ENCODE assay signal across 9 mouse cellular contexts in genomic region chr2:165327386-165327785, GRCm38 (mm10). TPM values are rescaled to one million over a fixed set of nuclear protein-coding genes. Genes with fewer than 3 reads are reported as not detected.
A peak's percentile ranks its signal among the peaks of the same experiment; 100 is the strongest.
DNase-seq lines count a peak whose midpoint lies in the region; ATAC-seq lines count a peak whose summit lies in the region.
"Had no signal": no experiment of that assay in that cellular context is flagged by ENCODE, and none has a peak within 500 bp of the region (broad histone marks: within the 10 kb centered on the region; RNA-seq: fewer than 3 reads in every experiment).

No protein-coding gene starts in this region.

- H3K9ac ChIP-seq in heart, embryonic 11.5 days (ENCODE audit: low read depth, low read length): peak overlapping the region; percentile 77; the same call in 1 of the 2 replicates
- H3K9ac ChIP-seq in hindbrain, embryonic 12.5 days: peak overlapping the region; percentile 68
- peak overlapping the region; percentile 63; the same call in 1 of the 2 replicates for H3K9ac ChIP-seq in midbrain, embryonic 11.5 days (ENCODE audit: low read length)

- WGBS in heart, embryonic 11.5 days (ENCODE audit: insufficient replicate concordance): 44% methylated on average over 7 of the region's 7 CpGs
- 57% methylated on average over 7 of the region's 7 CpGs for WGBS in hindbrain, embryonic 12.5 days
- WGBS in midbrain, embryonic 11.5 days: 58% methylated on average over 7 of the region's 7 CpGs

- no peaks in the 10 kb centered on the region; the same call in 1 of the 2 replicates for H3K27me3 ChIP-seq in heart, embryonic 11.5 days (ENCODE audit: control insufficient read depth, insufficient read depth, low read length)
- H3K27me3 ChIP-seq in hindbrain, embryonic 12.5 days: no peaks in the 10 kb centered on the region; the same call in none of the 2 replicates
- H3K27me3 ChIP-seq in midbrain, embryonic 11.5 days (ENCODE audit: control insufficient read depth, insufficient read depth, low read length): no peaks in the 10 kb centered on the region; the same call in 1 of the 2 replicates

- H3K4me3 ChIP-seq in heart, embryonic 11.5 days (ENCODE audit: low read depth, low read length): peak overlapping the region; percentile 92; the same call in 1 of the 2 replicates
- peak overlapping the region; percentile 88; the same call in 1 of the 2 replicates for H3K4me3 ChIP-seq in hindbrain, embryonic 12.5 days
- peak overlapping the region; percentile 87 for H3K4me3 ChIP-seq in midbrain, embryonic 11.5 days (ENCODE audit: low read depth, low read length)

- intact Hi-C loops in heart, postnatal 36 days (cut with DNase I): loop anchor here (2.0 kb wide), 1 partner anchor 39 kb away; no protein-coding TSS in a partner anchor

- H3K4me1 ChIP-seq in heart, embryonic 11.5 days (ENCODE audit: control insufficient read depth, insufficient read depth, low read length): peaks cover 24% of the 10 kb centered on the region
- peaks cover 39% of the 10 kb centered on the region for H3K4me1 ChIP-seq in hindbrain, embryonic 12.5 days
- peaks cover 35% of the 10 kb centered on the region for H3K4me1 ChIP-seq in midbrain, embryonic 11.5 days (ENCODE audit: control insufficient read depth, insufficient read depth, low read length)

- H3K27ac ChIP-seq in heart, embryonic 11.5 days (ENCODE audit: low read depth, low read length): no peak overlapping the region
- peak overlapping the region; percentile 90 for H3K27ac ChIP-seq in hindbrain, embryonic 12.5 days
- no peak overlapping the region for H3K27ac ChIP-seq in midbrain, embryonic 11.5 days (ENCODE audit: low read depth, low read length)

- H3K4me2 ChIP-seq in heart, embryonic 11.5 days: peak overlapping the region; percentile 94
- peak overlapping the region; percentile 92 for H3K4me2 ChIP-seq in hindbrain, embryonic 12.5 days (replicated peaks)
- peak overlapping the region; percentile 85 for H3K4me2 ChIP-seq in midbrain, embryonic 11.5 days

- no peak for DNase-seq in heart, postnatal 36 days
- DNase-seq in MN1 (ENCODE audit: low spot score): peak; percentile 34
- DNase-seq in midbrain, embryonic 11.5 days (ENCODE audit: low spot score, missing footprints): no peak
- DNase-seq in layer of hippocampus, adult 9-10 months (ENCODE audit: low spot score): no peak
- no peak for DNase-seq in ovary, postnatal 14 days (ENCODE audit: low spot score)
- no peak for DNase-seq in embryo, embryonic 10 days (ENCODE audit: low spot score)

- ATAC-seq in heart, embryonic 11.5 days (replicated peaks; ENCODE audit: insufficient number of reproducible peaks, low FRiP score, low TSS enrichment): no peak
- ATAC-seq in hindbrain, embryonic 12.5 days (ENCODE audit: low FRiP score): no peak
- no peak for ATAC-seq in midbrain, embryonic 11.5 days (ENCODE audit: low FRiP score)

- H3K36me3 ChIP-seq in heart, embryonic 11.5 days (ENCODE audit: control insufficient read depth, insufficient read depth, low read length): no peaks in the 10 kb centered on the region
- H3K36me3 ChIP-seq in hindbrain, embryonic 12.5 days: no peaks in the 10 kb centered on the region
- H3K36me3 ChIP-seq in midbrain, embryonic 11.5 days (ENCODE audit: control insufficient read depth, insufficient read depth, low read length): no peaks in the 10 kb centered on the region

- no peaks in the 10 kb centered on the region for H3K9me3 ChIP-seq in heart, embryonic 11.5 days (replicated peaks; ENCODE audit: control insufficient read depth, low read length)
- H3K9me3 ChIP-seq in hindbrain, embryonic 12.5 days (replicated peaks): no peaks in the 10 kb centered on the region
- no peaks in the 10 kb centered on the region for H3K9me3 ChIP-seq in midbrain, embryonic 11.5 days (ENCODE audit: control insufficient read depth, low read length)

RNA-seq across cellular contexts. Expression of gene Elmo2, which starts 1.1 kb away (rescaled TPM):
- 50.6 and 59.5 TPM in 2 replicates for polyA plus RNA-seq in heart, embryonic 11.5 days (2014; fragmentation: Nextera tagmentation; extraction: Ambion mirVana)
- 10 to 100 TPM; 16.7 to 19.1 TPM for total RNA-seq in heart, postnatal 36 days (2021)
- polyA plus RNA-seq in hindbrain, embryonic 12.5 days (2016; fragmentation: Nextera tagmentation; extraction: Ambion mirVana): 88.8 TPM in 2 replicates
- 79.9 and 83.1 TPM in 2 replicates for polyA plus RNA-seq in midbrain, embryonic 11.5 days (2014; fragmentation: Nextera tagmentation; extraction: Ambion mirVana)

RNA-seq across cellular contexts. Expression of gene Slc35c2, which starts 39.7 kb away (rescaled TPM):
- polyA plus RNA-seq in heart, embryonic 11.5 days (2014; fragmentation: Nextera tagmentation; extraction: Ambion mirVana): 32.4 and 38.9 TPM in 2 replicates
- 10 to 100 TPM; 17.2 to 18.3 TPM for total RNA-seq in heart, postnatal 36 days (2021)
- 57.1 and 57.9 TPM in 2 replicates for polyA plus RNA-seq in hindbrain, embryonic 12.5 days (2016; fragmentation: Nextera tagmentation; extraction: Ambion mirVana)
- polyA plus RNA-seq in midbrain, embryonic 11.5 days (2014; fragmentation: Nextera tagmentation; extraction: Ambion mirVana): 49.5 and 49.7 TPM in 2 replicates

RNA-seq across cellular contexts. Expression of gene Zfp663, which starts 41.1 kb away (rescaled TPM):
- polyA plus RNA-seq in heart, embryonic 11.5 days (2014; fragmentation: Nextera tagmentation; extraction: Ambion mirVana): 0.28 and 0.69 TPM in 2 replicates
- not detected for total RNA-seq in heart, postnatal 36 days (2021)
- 5.5 and 6.6 TPM in 2 replicates for polyA plus RNA-seq in hindbrain, embryonic 12.5 days (2016; fragmentation: Nextera tagmentation; extraction: Ambion mirVana)
- polyA plus RNA-seq in midbrain, embryonic 11.5 days (2014; fragmentation: Nextera tagmentation; extraction: Ambion mirVana): 9.0 and 10.1 TPM in 2 replicates
- total RNA-seq: CH12.LX had no signal
